Mouse (Mus musculus): ENCODE measurements around the gene Pik3ca.
"Not testable (repeated sequence)": the region's sequence is repeated elsewhere in the genome, so short reads cannot be mapped to it uniquely, and the experiment has no call there.

DNA sequence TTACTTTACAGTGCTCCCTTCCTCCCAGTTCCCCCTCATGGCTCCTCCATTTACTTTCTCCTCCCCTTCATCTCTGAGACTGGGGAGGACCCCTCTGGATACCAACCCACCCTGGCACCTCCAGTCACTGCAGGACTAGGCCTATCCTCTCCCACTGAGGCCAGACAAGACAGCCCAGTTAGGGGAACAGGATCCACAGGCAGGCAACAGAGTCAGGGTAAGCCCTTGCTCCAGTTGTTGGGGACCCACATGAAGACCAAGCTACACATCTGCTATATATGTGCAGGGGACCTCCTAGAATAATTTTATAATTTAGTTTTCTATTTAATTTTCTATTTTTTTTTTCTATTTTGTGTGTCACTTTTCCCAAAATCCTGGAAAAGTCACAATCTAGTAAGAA lies 31.9 kb downstream of the Pik3ca start:
- not testable (repeated sequence) for TF ChIP-seq POLR2A (IDR thresholded peaks at IDR 0.05; ENCODE audit: low read depth, low read length); CTCF (IDR thresholded peaks at IDR 0.05; ENCODE audit: borderline replicate concordance, insufficient read depth, low read length)

Data from embryonic fibroblast, embryonic 13.5 days (primary cell).